Mouse (Mus musculus) heart, adult 2 months (tissue): ENCODE measurements around the gene Hand2. TPM values are rescaled to one million over a fixed set of nuclear protein-coding genes. Genes with fewer than 3 reads are reported as not detected.

Source experiments
- DNase-seq, 2 experiments: peaks; one replicate each; pipeline ENCODE4 v3.0.0; 2021
- H3K27ac ChIP-seq: fragments of 200-600 bp; 2 replicates; pipeline ENCODE4 v1.8.1; 2022
- H3K27me3 ChIP-seq: fragments of 200-500 bp; 2 replicates; pipeline ENCODE4 v1.6.1; 2012; ENCODE audit warnings: mild to moderate bottlenecking, low read length, inconsistent platforms, mixed read lengths; ENCODE audit not compliant: control insufficient read depth, insufficient read depth
- H3K36me3 ChIP-seq: fragments of 200-500 bp; 2 replicates; pipeline ENCODE4 v1.6.1; 2012; ENCODE audit warnings: low read length, inconsistent platforms; ENCODE audit not compliant: control insufficient read depth, insufficient read depth
- H3K4me1 ChIP-seq: fragments of 200-500 bp; 2 replicates; pipeline ENCODE4 v1.6.1; 2011; ENCODE audit warnings: low read length; ENCODE audit not compliant: control insufficient read depth, insufficient read depth
- H3K4me3 ChIP-seq: fragments of 200-600 bp; 2 replicates; pipeline ENCODE4 v1.8.1; 2022
- H3K79me2 ChIP-seq: fragments of 200-500 bp; replicated peaks from 2 replicates; pipeline ENCODE4 v1.6.1; 2012; ENCODE audit warnings: mild to moderate bottlenecking, inconsistent platforms, low read length, moderate library complexity, mixed read lengths; ENCODE audit not compliant: control insufficient read depth, insufficient read depth
- H3K9ac ChIP-seq: fragments of 200-500 bp; 2 replicates; pipeline ENCODE4 v1.6.1; 2012; ENCODE audit warnings: low read depth, mild to moderate bottlenecking, control low read depth, inconsistent platforms, low read length, mixed read lengths
- CTCF ChIP-seq: fragments of 200-600 bp; IDR thresholded peaks from 2 replicates; pipeline ENCODE4 v1.8.1; 2022; ENCODE audit warnings: antibody characterized with exemption, mild to moderate bottlenecking, moderate library complexity
- EP300 ChIP-seq: fragments of 200-500 bp; IDR thresholded peaks from 2 replicates; pipeline ENCODE4 v1.6.1; 2011; ENCODE audit warnings: low read depth, low read length, control low read depth; ENCODE audit not compliant: insufficient read depth
- POLR2A ChIP-seq: fragments of 200-500 bp; IDR thresholded peaks from 2 replicates; pipeline ENCODE4 v1.6.1; 2011; ENCODE audit warnings: mild to moderate bottlenecking, low read depth, low read length, control low read depth; ENCODE audit not compliant: insufficient read depth
- WGBS: fragments of 180-500 bp; shearing (Covaris S2); methylation state at CpG from one replicate; pipeline ENCODE4 v1.1.7; 2018; 5-methylcytosine and 5-hydroxymethylcytosine counted together
- intact Hi-C: fragments of 180-260 bp; cut with DNase I; formaldehyde crosslinking; loops from one replicate; pipeline ENCODE4 v1.15.1; 2025
- polyA plus RNA-seq: library from polyadenylated mRNA; depleted of rRNA; stranded (reverse); fragments of >200 nt; gene quantifications from 2 replicates; pipeline ENCODE4 v1.2.3, GENCODE M21; 2012
- total RNA-seq, 2 experiments: library from RNA; stranded (reverse); gene quantifications; 2 replicates each; pipeline ENCODE4 v1.2.3; 2021

The Hand2 gene
- total and polyA plus RNA-seq, 3 experiments, result 14.8 to 63.9 (median 62.1) TPM

- Histone ChIP-seq H3K79me2 (no peaks in the 10 kb centered on the region), H3K27ac (peak overlapping the region; percentile 89; the same call in 1 of the 2 replicates), H3K36me3 (peaks cover 2% of the 10 kb centered on the region), H3K4me3 (no peak overlapping the region), H3K9ac (no peak overlapping the region), H3K4me1 (peaks cover 6% of the 10 kb centered on the region), H3K27me3 (no peaks in the 10 kb centered on the region)
- DNase-seq, result no peak
- intact Hi-C loops, result loop anchor here (5.0 to 10.0 kb wide), 2 partner anchors 98 to 175 kb away; no protein-coding TSS in a partner anchor
- TF ChIP-seq CTCF, result no peak
- no peak for TF ChIP-seq POLR2A
- no peak for TF ChIP-seq EP300
- WGBS, result 61% methylated on average over 1 of the region's 1 CpGs
Observed at GRCm38 (mm10) chr8:57309844-57310485, 10.8 kb upstream of the Hand2 start.

- intact Hi-C loops, result loop anchor here (2.0 to 10.0 kb wide), 3 partner anchors 14 to 178 kb away; no protein-coding TSS in a partner anchor
- peaks cover 2% of the 10 kb centered on the region; the same call in 1 of the 2 replicates for H3K36me3 ChIP-seq
- peaks cover 6% of the 10 kb centered on the region for H3K4me1 ChIP-seq
- WGBS, result 3% methylated on average over 29 of the region's 30 CpGs
- H3K27me3 ChIP-seq, result no peaks in the 10 kb centered on the region
- H3K79me2 ChIP-seq, result no peaks in the 10 kb centered on the region
- TF ChIP-seq POLR2A (no peak), EP300 (no peak), CTCF (no peak)
- H3K4me3 ChIP-seq, result peak overlapping the region; percentile 53
- peak overlapping the region; percentile 89 for H3K27ac ChIP-seq
- H3K9ac ChIP-seq, result peak overlapping the region; percentile 48
- peak; percentile 49 to 68 for DNase-seq
Observed at GRCm38 (mm10) chr8:57312031-57312981, 8.5 kb upstream of the Hand2 start.

- intact Hi-C loops, result loop anchor here (2.0 to 10.0 kb wide), 3 partner anchors 13 to 179 kb away; no protein-coding TSS in a partner anchor
- TF ChIP-seq EP300 (no peak), POLR2A (no peak), CTCF (no peak)
- 37% methylated on average over 10 of the region's 10 CpGs for WGBS
- H3K27ac ChIP-seq, result peak overlapping the region; percentile 89
- H3K27me3 ChIP-seq, result no peaks in the 10 kb centered on the region
- peak overlapping the region; percentile 75 for H3K9ac ChIP-seq
- H3K36me3 ChIP-seq, result peaks cover 2% of the 10 kb centered on the region; the same call in 1 of the 2 replicates
- H3K79me2 ChIP-seq, result no peaks in the 10 kb centered on the region
- H3K4me3 ChIP-seq, result peak overlapping the region; percentile 53; the same call in 1 of the 2 replicates
- H3K4me1 ChIP-seq, result peaks cover 6% of the 10 kb centered on the region
- peak; percentile 40 to 45 for DNase-seq
Observed at GRCm38 (mm10) chr8:57313583-57313982, 7.2 kb upstream of the Hand2 start.

GRCm38 (mm10) chr8:57314216-57314615 is 6.6 kb upstream of the Hand2 start:
- DNase-seq, result peak; percentile 32 to 55
- Histone ChIP-seq H3K4me3 (peak overlapping the region; percentile 9; the same call in 1 of the 2 replicates), H3K27ac (peak overlapping the region; percentile 89), H3K79me2 (no peaks in the 10 kb centered on the region), H3K36me3 (peaks cover 2% of the 10 kb centered on the region; the same call in 1 of the 2 replicates), H3K4me1 (peaks cover 6% of the 10 kb centered on the region), H3K9ac (peak overlapping the region; percentile 75), H3K27me3 (no peaks in the 10 kb centered on the region)
- 14% methylated on average over 10 of the region's 10 CpGs for WGBS
- no peak for TF ChIP-seq EP300
- TF ChIP-seq CTCF, result peak; percentile 71
- intact Hi-C loops, result loop anchor here (5.0 to 10.0 kb wide), 2 partner anchors 102 to 179 kb away; no protein-coding TSS in a partner anchor

- Histone ChIP-seq H3K9ac (no peak overlapping the region), H3K4me1 (peaks cover 4% of the 10 kb centered on the region), H3K4me3 (peak overlapping the region; percentile 9; the same call in 1 of the 2 replicates), H3K79me2 (no peaks in the 10 kb centered on the region), H3K27ac (peak overlapping the region; percentile 89), H3K36me3 (peaks cover 2% of the 10 kb centered on the region; the same call in 1 of the 2 replicates), H3K27me3 (no peaks in the 10 kb centered on the region)
- no peak for DNase-seq
- TF ChIP-seq EP300, result no peak
- no peak for TF ChIP-seq POLR2A
- no peak for TF ChIP-seq CTCF
- intact Hi-C loops, result loop anchor here (5.0 to 10.0 kb wide), 2 partner anchors 181 to 433 kb away; no protein-coding TSS in a partner anchor
- 53% methylated on average over 3 of the region's 3 CpGs for WGBS
Observed at GRCm38 (mm10) chr8:57315471-57315870, 5.3 kb upstream of the Hand2 start.
